Mouse (Mus musculus) neutrophil, adult 5-6 weeks (primary cell): Measurements from ENCODE around the gene Ube2z. TPM values are rescaled to one million over a fixed set of nuclear protein-coding genes. Genes with fewer than 3 reads are reported as not detected.

Experiments used
- ATAC-seq: fragments of 151-379, 151-347 bp; 2 replicates; pipeline ENCODE4 v1.8.0; 2017; ENCODE audit warnings: mild to moderate bottlenecking, moderate TSS enrichment; ENCODE audit not compliant: insufficient number of reproducible peaks, poor library complexity, low FRiP score, severe bottlenecking; ENCODE audit errors: extremely low read depth
- total RNA-seq: library from RNA; stranded (forward); fragments of 200-1000 nt; gene quantifications from 2 replicates; pipeline ENCODE4 v1.2.3, GENCODE M21; 2017

Ube2z gene
- total RNA-seq, 1 experiment from 2014 or later = 31.0 TPM

GRCm38 (mm10) chr11:96015421-96015820, 49.8 kb downstream of the Ube2z start:
- ATAC-seq = no peak

DNA sequence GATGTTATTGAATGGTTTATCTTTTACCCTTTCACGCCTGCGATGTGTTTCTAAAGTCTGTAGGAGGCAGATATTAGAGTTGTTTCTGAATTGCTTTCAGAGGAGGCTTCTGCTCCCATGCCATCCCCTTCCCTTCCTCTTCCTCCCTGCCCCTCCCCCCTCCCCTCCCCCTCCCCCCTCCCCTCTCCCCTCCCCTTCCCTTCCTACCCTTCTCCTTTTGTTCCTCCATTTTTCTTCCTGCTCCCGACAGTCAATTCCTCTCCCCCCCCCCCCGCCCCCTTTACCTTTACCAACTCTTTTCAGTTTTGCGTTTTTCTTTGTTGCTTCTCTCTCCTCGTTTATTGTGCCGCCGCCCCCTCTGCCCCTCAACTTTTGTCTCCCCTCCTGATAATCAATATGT, 53.2 kb downstream of the Ube2z start:
- no peak for ATAC-seq

GRCm38 (mm10) chr11:96008827-96009226, 56.4 kb downstream of the Ube2z start:
- ATAC-seq = no peak

DNA sequence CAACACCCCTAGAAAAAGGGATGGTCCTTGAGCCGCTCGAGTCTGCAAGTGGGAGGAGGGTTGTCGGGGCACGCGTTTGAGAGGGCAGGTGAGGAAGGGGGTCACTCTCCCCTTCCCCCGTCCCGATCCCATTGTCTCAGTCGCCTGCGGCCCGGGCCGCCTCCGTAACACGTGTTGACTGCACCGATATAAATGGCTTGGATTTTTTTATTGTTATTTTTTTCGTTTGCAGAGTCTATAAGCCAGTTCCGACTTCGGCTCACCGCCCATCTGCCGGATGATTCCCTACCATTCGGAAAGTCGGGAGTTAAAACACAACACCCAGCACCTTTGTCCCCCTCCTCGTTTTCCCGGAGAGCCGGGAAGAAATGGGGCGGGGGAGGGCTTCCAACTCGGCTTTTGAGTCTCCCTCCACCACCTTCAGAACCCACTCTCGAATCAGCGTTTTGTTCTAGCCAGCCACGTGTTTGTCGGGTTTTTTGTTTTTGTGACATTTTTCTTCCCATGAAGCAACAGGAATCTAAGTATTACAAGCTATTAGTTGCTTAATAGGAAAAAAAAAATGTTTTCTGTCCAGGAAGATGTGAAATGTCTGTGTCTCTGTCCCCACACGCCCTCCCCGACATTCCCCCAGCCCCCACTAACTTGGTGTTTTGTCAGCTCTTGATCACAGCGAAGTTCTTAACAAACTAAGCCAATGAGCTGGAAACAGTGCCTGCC, 57.5 kb downstream of the Ube2z start:
- ATAC-seq = no peak

DNA sequence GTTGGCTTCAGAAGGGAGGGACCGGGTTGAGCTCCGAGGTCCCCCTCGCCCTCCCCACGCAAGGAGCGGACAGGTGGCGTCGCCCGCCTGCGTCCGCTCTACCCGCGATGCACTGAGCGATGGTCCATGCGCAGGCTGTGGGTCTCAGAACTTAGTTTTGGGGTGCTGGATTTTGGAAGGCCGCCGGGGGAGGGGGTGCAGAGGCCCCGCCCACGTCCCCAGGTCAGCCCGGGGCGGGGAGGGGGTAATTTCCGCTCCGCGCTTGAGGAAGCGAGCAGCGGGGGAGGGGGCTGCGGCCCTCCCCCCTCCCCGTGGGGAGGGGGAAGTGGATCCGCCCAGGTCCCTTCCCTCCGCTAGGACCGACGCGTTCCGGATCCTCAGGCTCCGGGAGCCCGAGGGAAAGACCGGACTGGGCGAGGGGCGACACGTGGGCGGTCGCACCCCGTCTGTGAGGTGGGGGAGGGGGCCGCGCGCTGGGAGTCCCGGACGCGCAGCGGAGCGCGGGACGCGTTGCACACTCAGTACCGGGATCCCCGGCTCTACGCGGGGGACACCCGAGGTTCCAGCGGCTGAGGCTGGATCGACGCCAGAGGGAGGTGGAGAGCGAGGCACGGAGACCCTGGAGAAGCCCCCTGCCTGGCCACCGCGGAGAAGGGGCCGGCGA, 58.2 kb downstream of the Ube2z start:
- no peak for ATAC-seq

- ATAC-seq = no peak
These were observed 58.8 kb downstream of the Ube2z start for GRCm38 (mm10) chr11:96006367-96006851.

- ATAC-seq = no peak
These were observed 59.6 kb downstream of the Ube2z start, which contains the start of gene Igf2bp1 for GRCm38 (mm10) chr11:96005403-96006271. Gene Igf2bp1, minus strand, starts transcription at chr11:96005940.

GRCm38 (mm10) chr11:96004793-96005402, 60.3 kb downstream of the Ube2z start:
- no peak for ATAC-seq

- ATAC-seq = no peak
These were observed 61.0 kb downstream of the Ube2z start for GRCm38 (mm10) chr11:96003969-96004792.

GRCm38 (mm10) chr11:96003100-96003900, 61.9 kb downstream of the Ube2z start:
- no peak for ATAC-seq

Other genes with a start within 250 kb of the Ube2z start
- 23.4 and 29.7 TPM in 2 replicates for gene Phospho1, start 240.9 kb downstream of the Ube2z start, total RNA-seq
- 122 and 146 TPM in 2 replicates for gene Gngt2, start 228.2 kb downstream of the Ube2z start, total RNA-seq
- 60.0 and 63.7 TPM in 2 replicates for gene Abi3, start 222.9 kb downstream of the Ube2z start, total RNA-seq
- gene B4galnt2, start 150.5 kb downstream of the Ube2z start, total RNA-seq = 2.0 and 2.1 TPM in 2 replicates
- gene Igf2bp1, start 59.4 kb downstream of the Ube2z start, total RNA-seq = not detected in 2 replicates
- gene Gip, start 40.8 kb downstream of the Ube2z start, total RNA-seq = not detected in 2 replicates
- 41.1 and 49.6 TPM in 2 replicates for gene Snf8, start 30.5 kb downstream of the Ube2z start, total RNA-seq
- 7.6 and 10.8 TPM in 2 replicates for gene Atp5g1, start 10.3 kb upstream of the Ube2z start, total RNA-seq
- not detected in 2 replicates for gene Calcoco2, start 46.6 kb upstream of the Ube2z start, total RNA-seq
- gene Ttll6, start 68.4 kb upstream of the Ube2z start, total RNA-seq = not detected in 2 replicates
- gene Hoxb13, start 128.9 kb upstream of the Ube2z start, total RNA-seq = not detected in 2 replicates
- gene Hoxb9, start 206.1 kb upstream of the Ube2z start, total RNA-seq = not detected in 2 replicates
- not detected in 2 replicates for gene Hoxb8, start 216.5 kb upstream of the Ube2z start, total RNA-seq
- not detected in 2 replicates for gene Hoxb7, start 221.2 kb upstream of the Ube2z start, total RNA-seq
- not detected in 2 replicates for gene Hoxb6, start 227.1 kb upstream of the Ube2z start, total RNA-seq
- gene Hoxb5, start 237.9 kb upstream of the Ube2z start, total RNA-seq = 0.25 TPM in 1 of 2 replicates, not detected in the other